ENCODE assay signal across 8 mouse cellular contexts in the genomic region with DNA sequence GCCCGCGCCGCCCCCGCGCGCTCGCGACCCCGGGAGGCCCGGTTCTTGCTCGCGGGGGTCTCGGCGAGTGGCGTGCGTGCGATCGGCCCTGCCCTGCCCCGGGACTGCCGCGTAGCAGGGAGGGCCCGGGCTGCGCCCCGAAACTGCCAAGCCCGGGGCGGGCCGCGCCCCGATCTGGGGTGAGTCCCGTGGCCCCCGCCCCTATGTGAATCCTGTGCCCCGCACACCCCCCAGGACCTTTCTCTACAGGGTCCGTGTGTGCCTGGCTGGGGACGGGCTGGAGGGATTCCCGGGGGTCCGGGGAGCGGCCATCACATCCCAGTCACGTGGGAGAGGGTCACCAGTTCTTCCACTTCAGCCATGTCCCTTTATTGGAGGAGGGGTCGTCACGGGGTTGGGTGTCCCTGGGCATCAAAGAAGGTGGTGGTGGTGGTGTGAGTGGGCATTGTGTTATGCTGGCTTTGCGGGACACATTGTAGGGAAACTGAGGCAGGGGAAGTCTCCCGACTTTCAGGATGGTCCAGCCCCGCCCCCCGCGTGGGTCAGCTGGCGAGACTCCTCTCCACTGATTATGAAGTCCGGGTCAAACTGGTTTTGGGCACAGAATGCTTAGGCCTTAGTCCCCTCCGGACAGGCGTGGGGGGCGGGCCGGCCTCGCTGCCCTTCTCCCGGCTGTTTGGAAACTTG. TPM values are rescaled to one million over a fixed set of nuclear protein-coding genes. Genes with fewer than 3 reads are reported as not detected.
A peak's percentile ranks its signal among the peaks of the same experiment; 100 is the strongest.
DNase-seq lines count a peak whose midpoint lies in the region; ATAC-seq lines count a peak whose summit lies in the region.

No protein-coding gene starts in this region.

- peaks cover 42% of the 10 kb centered on the region for H3K4me1 ChIP-seq in intestine, embryonic 16.5 days (ENCODE audit: control insufficient read depth, insufficient read depth, low read length)
- peaks cover 49% of the 10 kb centered on the region for H3K4me1 ChIP-seq in liver, embryonic 16.5 days (ENCODE audit: control insufficient read depth, low read depth, low read length)
- peaks cover 28% of the 10 kb centered on the region for H3K4me1 ChIP-seq in neural tube, embryonic 11.5 days (ENCODE audit: control insufficient read depth, insufficient read depth, low read length)

- peak overlapping the region; percentile 91 for H3K4me2 ChIP-seq in intestine, embryonic 16.5 days (ENCODE audit: low read depth, low read length)
- peak overlapping the region; percentile 100 for H3K4me2 ChIP-seq in liver, embryonic 16.5 days (ENCODE audit: low read depth, low read length)
- peak overlapping the region; percentile 96 for H3K4me2 ChIP-seq in neural tube, embryonic 11.5 days (ENCODE audit: low read depth)

- H3K9me3 ChIP-seq in intestine, embryonic 16.5 days (ENCODE audit: control insufficient read depth, low read length): no peaks in the 10 kb centered on the region
- no peaks in the 10 kb centered on the region for H3K9me3 ChIP-seq in liver, embryonic 16.5 days (replicated peaks; ENCODE audit: control insufficient read depth, low read length)
- H3K9me3 ChIP-seq in neural tube, embryonic 11.5 days (ENCODE audit: control insufficient read depth, low read length): no peaks in the 10 kb centered on the region

- H3K27ac ChIP-seq in intestine, embryonic 16.5 days (ENCODE audit: low read length): peak overlapping the region; percentile 100
- H3K27ac ChIP-seq in liver, embryonic 16.5 days (ENCODE audit: low read length): peak overlapping the region; percentile 88
- peak overlapping the region; percentile 99 for H3K27ac ChIP-seq in neural tube, embryonic 11.5 days (ENCODE audit: low read depth, low read length)

- H3K4me3 ChIP-seq in intestine, embryonic 16.5 days (ENCODE audit: low read length): peak overlapping the region; percentile 100
- peak overlapping the region; percentile 83 for H3K4me3 ChIP-seq in liver, embryonic 16.5 days (ENCODE audit: low read depth, low read length)
- peak overlapping the region; percentile 100 for H3K4me3 ChIP-seq in neural tube, embryonic 11.5 days (ENCODE audit: low read depth, low read length)

- 10% methylated on average over 44 of the region's 53 CpGs for WGBS in intestine, embryonic 16.5 days
- WGBS in liver, embryonic 16.5 days (ENCODE audit: insufficient replicate concordance): 3% methylated on average over 48 of the region's 53 CpGs
- 1% methylated on average over 47 of the region's 53 CpGs for WGBS in neural tube, embryonic 11.5 days

- peak; percentile 6; the same call in 1 of the 2 replicates for ATAC-seq in intestine, embryonic 16.5 days
- ATAC-seq in liver, embryonic 16.5 days (ENCODE audit: low read depth): no peak; the same call in 1 of the 2 replicates
- peak; percentile 40 for ATAC-seq in neural tube, embryonic 11.5 days (ENCODE audit: insufficient read depth, low FRiP score, low TSS enrichment)

- peak; percentile 61 for DNase-seq in layer of hippocampus, adult 11-12 months (ENCODE audit: low spot score)
- DNase-seq in layer of hippocampus, adult 9-10 months (ENCODE audit: low spot score): no peak
- DNase-seq in cerebellum, adult 18-20 months: peak; percentile 44 to 52
- peak; percentile 62 for DNase-seq in forelimb bud, embryonic 11.5 days (ENCODE audit: low read depth, low spot score)
- peak; percentile 81 for DNase-seq in neural tube, embryonic 11.5 days (ENCODE audit: low spot score)
- DNase-seq in urinary bladder, adult 2 months (ENCODE audit: low spot score): peak; percentile 61

- H3K9ac ChIP-seq in intestine, embryonic 16.5 days (ENCODE audit: low read depth, low read length): peak overlapping the region; percentile 100
- peak overlapping the region; percentile 96 for H3K9ac ChIP-seq in liver, embryonic 16.5 days (ENCODE audit: low read depth, low read length)
- H3K9ac ChIP-seq in neural tube, embryonic 11.5 days (ENCODE audit: low read length): peak overlapping the region; percentile 100

- no peaks in the 10 kb centered on the region for H3K36me3 ChIP-seq in intestine, embryonic 16.5 days (ENCODE audit: control insufficient read depth, insufficient read depth, low read length)
- peaks cover 5% of the 10 kb centered on the region for H3K36me3 ChIP-seq in liver, embryonic 16.5 days (ENCODE audit: control insufficient read depth, insufficient read depth)
- 0 out of 2 replicates have a peak, but pooled peaks cover 2% of the 10 kb centered on the region for H3K36me3 ChIP-seq in neural tube, embryonic 11.5 days (ENCODE audit: control insufficient read depth, insufficient read depth, low read length)

- H3K27me3 ChIP-seq in intestine, embryonic 16.5 days (replicated peaks; ENCODE audit: control insufficient read depth, insufficient read depth, low read length): no peaks in the 10 kb centered on the region
- peaks cover 18% of the 10 kb centered on the region for H3K27me3 ChIP-seq in liver, embryonic 16.5 days (ENCODE audit: control insufficient read depth, insufficient read depth, low read depth, low read length)
- H3K27me3 ChIP-seq in neural tube, embryonic 11.5 days (ENCODE audit: control insufficient read depth, insufficient read depth, low read length): no peaks in the 10 kb centered on the region

RNA-seq across cellular contexts. Expression of a gene that starts 0.5 kb away (rescaled TPM):
- polyA plus RNA-seq in intestine, embryonic 16.5 days (2015; fragmentation: Nextera tagmentation; extraction: Ambion mirVana): 2,886 and 2,944 TPM in 2 replicates
- polyA plus RNA-seq in liver, embryonic 16.5 days (2015; fragmentation: Nextera tagmentation; extraction: Ambion mirVana): 531 and 545 TPM in 2 replicates
- polyA plus RNA-seq in neural tube, embryonic 11.5 days (2014; fragmentation: Nextera tagmentation; extraction: Ambion mirVana): 3,675 and 3,804 TPM in 2 replicates
- polyA plus RNA-seq in urinary bladder, adult 2 months (2012; rRNA removed): 1,024 and 1,454 TPM in 2 replicates

RNA-seq across cellular contexts. Expression of a gene that starts 12.5 kb away (rescaled TPM):
- 0.55 TPM in 1 of 2 replicates, not detected in the other for polyA plus RNA-seq in intestine, embryonic 16.5 days (2015; fragmentation: Nextera tagmentation; extraction: Ambion mirVana)
- polyA plus RNA-seq in liver, embryonic 16.5 days (2015; fragmentation: Nextera tagmentation; extraction: Ambion mirVana): not detected in 2 replicates
- 0.42 and 0.81 TPM in 2 replicates for polyA plus RNA-seq in neural tube, embryonic 11.5 days (2014; fragmentation: Nextera tagmentation; extraction: Ambion mirVana)
- polyA plus RNA-seq in urinary bladder, adult 2 months (2012; rRNA removed): 0.25 TPM in 1 of 2 replicates, not detected in the other

RNA-seq across cellular contexts. Expression of a gene that starts 29.7 kb away (rescaled TPM):
- 26.6 and 28.6 TPM in 2 replicates for polyA plus RNA-seq in intestine, embryonic 16.5 days (2015; fragmentation: Nextera tagmentation; extraction: Ambion mirVana)
- polyA plus RNA-seq in liver, embryonic 16.5 days (2015; fragmentation: Nextera tagmentation; extraction: Ambion mirVana): 6.0 and 6.5 TPM in 2 replicates
- polyA plus RNA-seq in neural tube, embryonic 11.5 days (2014; fragmentation: Nextera tagmentation; extraction: Ambion mirVana): 34.5 and 39.5 TPM in 2 replicates
- 21.8 and 22.2 TPM in 2 replicates for polyA plus RNA-seq in urinary bladder, adult 2 months (2012; rRNA removed)
